Comparison of ENCODE assay signal across 7 mouse cellular contexts in genomic region chr3:51611972-51612371, GRCm38 (mm10). TPM values are rescaled to one million over a fixed set of nuclear protein-coding genes. Genes with fewer than 3 reads are reported as not detected.
DNase-seq lines count a peak whose midpoint lies in the region; ATAC-seq and TF ChIP-seq lines count a peak whose summit lies in the region.

No protein-coding gene starts in this region.

- no peaks in the 10 kb centered on the region for H3K36me3 ChIP-seq in forebrain, postnatal 0 days (ENCODE audit: insufficient read depth)
- H3K36me3 ChIP-seq in stomach, embryonic 14.5 days (ENCODE audit: control insufficient read depth, insufficient read depth, low read length), result no peaks in the 10 kb centered on the region

- H3K9ac ChIP-seq in forebrain, postnatal 0 days, result no peak overlapping the region
- H3K9ac ChIP-seq in stomach, embryonic 14.5 days (replicated peaks; ENCODE audit: low read depth, low read length), result no peak overlapping the region

- peak; percentile 16 for DNase-seq in adipocyte (ENCODE audit: low spot score)
- DNase-seq in cerebellum, adult 18-20 months, result peak; percentile 24 to 41
- peak; percentile 51 for DNase-seq in forebrain, postnatal 0 days
- peak; percentile 66 for DNase-seq in heart, postnatal 25 days (ENCODE audit: low spot score)
- no peak for DNase-seq in layer of hippocampus, adult 2 months (ENCODE audit: low spot score in 2 of 2)
- DNase-seq in lung, postnatal 36 days, result peak; percentile 90

- peak; percentile 68 for ATAC-seq in forebrain, postnatal 0 days
- peak; percentile 72; the same call in 1 of the 2 replicates for ATAC-seq in stomach, embryonic 14.5 days (ENCODE audit: insufficient number of reproducible peaks, insufficient read depth, low FRiP score, low read depth)

- TF ChIP-seq CTCF in forebrain, postnatal 0 days (IDR thresholded peaks at IDR 0.05; ENCODE audit: low read depth), result peak; percentile 50; the same call in 1 of the 2 replicates
- peak; percentile 57 for TF ChIP-seq CTCF in layer of hippocampus, adult 2 months (conservative IDR thresholded peaks at IDR 0.05)

- no peaks in the 10 kb centered on the region for H3K27me3 ChIP-seq in forebrain, postnatal 0 days (ENCODE audit: insufficient read depth, low read length)
- H3K27me3 ChIP-seq in stomach, embryonic 14.5 days (ENCODE audit: control insufficient read depth, insufficient read depth, low read length), result no peaks in the 10 kb centered on the region

- H3K4me2 ChIP-seq in forebrain, postnatal 0 days (ENCODE audit: low read depth), result no peak overlapping the region
- H3K4me2 ChIP-seq in stomach, embryonic 14.5 days (replicated peaks; ENCODE audit: low read depth, low read length), result no peak overlapping the region

- H3K4me3 ChIP-seq in forebrain, postnatal 0 days (ENCODE audit: low read depth, low read length), result no peak overlapping the region
- no peak overlapping the region for H3K4me3 ChIP-seq in layer of hippocampus, adult 2 months
- H3K4me3 ChIP-seq in stomach, embryonic 14.5 days (ENCODE audit: low read depth, low read length), result no peak overlapping the region

- 7% methylated on average over 6 of the region's 6 CpGs for WGBS in forebrain, postnatal 0 days
- 5% methylated on average over 6 of the region's 6 CpGs for WGBS in stomach, embryonic 14.5 days

- H3K9me3 ChIP-seq in forebrain, postnatal 0 days (ENCODE audit: low read length), result no peaks in the 10 kb centered on the region
- H3K9me3 ChIP-seq in stomach, embryonic 14.5 days (ENCODE audit: control insufficient read depth, low read depth, low read length), result peaks cover 5% of the 10 kb centered on the region; the same call in 1 of the 2 replicates

- no peak overlapping the region for H3K27ac ChIP-seq in forebrain, postnatal 0 days (ENCODE audit: low read depth, low read length)
- no peak overlapping the region for H3K27ac ChIP-seq in layer of hippocampus, adult 2 months
- no peak overlapping the region for H3K27ac ChIP-seq in stomach, embryonic 14.5 days (ENCODE audit: low read length)

- no peaks in the 10 kb centered on the region for H3K4me1 ChIP-seq in forebrain, postnatal 0 days (ENCODE audit: insufficient read depth)
- no peaks in the 10 kb centered on the region for H3K4me1 ChIP-seq in stomach, embryonic 14.5 days (ENCODE audit: control insufficient read depth, insufficient read depth, low read length)

- intact Hi-C loops in heart, postnatal 25 days (cut with DNase I), result no loop called here

RNA-seq across cellular contexts. Expression of gene Mgst2, which starts 48.2 kb away (rescaled TPM):
- total RNA-seq in forebrain, postnatal 0 days (2014; rRNA removed), result 0.54 TPM in 1 of 2 replicates, not detected in the other
- polyA plus RNA-seq in forebrain, postnatal 0 days (2015; fragmentation: Nextera tagmentation; extraction: Ambion mirVana), result 0.83 and 0.94 TPM in 2 replicates
- under 1 TPM; 0.48 to 0.60 TPM for total RNA-seq in heart, postnatal 25 days (2021)
- total RNA-seq in layer of hippocampus, adult 2 months (2021), result not detected
- 20.3 and 22.0 TPM in 2 replicates for polyA plus RNA-seq in stomach, embryonic 14.5 days (2014; fragmentation: Nextera tagmentation; extraction: Ambion mirVana)

RNA-seq across cellular contexts. Expression of gene Setd7, which starts 51.3 kb away (rescaled TPM):
- total RNA-seq in forebrain, postnatal 0 days (2014; rRNA removed), result 15.2 and 22.8 TPM in 2 replicates
- polyA plus RNA-seq in forebrain, postnatal 0 days (2015; fragmentation: Nextera tagmentation; extraction: Ambion mirVana), result 0.92 and 2.1 TPM in 2 replicates
- 10 to 100 TPM; 55.4 to 64.8 TPM for total RNA-seq in heart, postnatal 25 days (2021)
- total RNA-seq in layer of hippocampus, adult 2 months (2021), result 100 to 1,000 TPM; 138 to 144 TPM
- polyA plus RNA-seq in stomach, embryonic 14.5 days (2014; fragmentation: Nextera tagmentation; extraction: Ambion mirVana), result 6.6 and 8.5 TPM in 2 replicates

Comparison
In these comparisons a context has a peak if more than half of its experiments do, and no peak if none do; other contexts are left out.
1. DNase-seq: peak in adipocyte (single experiment), cerebellum, adult 18-20 months (2 of 2), forebrain, postnatal 0 days (single experiment), heart, postnatal 25 days (single experiment) and lung, postnatal 36 days (single experiment); none in layer of hippocampus, adult 2 months (0 of 2).